Mouse (Mus musculus) liver, postnatal 0 days (tissue): Measurements from ENCODE around the gene Nxf1.

ENCODE experiments used
- CTCF ChIP-seq: sonication (generic); IDR thresholded peaks from 2 replicates; pipeline ENCODE4 v1.5.1; 2016; ENCODE audit warnings: antibody characterized with exemption, low read depth
- EP300 ChIP-seq: IDR thresholded peaks from 2 replicates; pipeline ENCODE4 v1.6.1; 2016; ENCODE audit warnings: antibody characterized with exemption, low read depth, mild to moderate bottlenecking

DNA sequence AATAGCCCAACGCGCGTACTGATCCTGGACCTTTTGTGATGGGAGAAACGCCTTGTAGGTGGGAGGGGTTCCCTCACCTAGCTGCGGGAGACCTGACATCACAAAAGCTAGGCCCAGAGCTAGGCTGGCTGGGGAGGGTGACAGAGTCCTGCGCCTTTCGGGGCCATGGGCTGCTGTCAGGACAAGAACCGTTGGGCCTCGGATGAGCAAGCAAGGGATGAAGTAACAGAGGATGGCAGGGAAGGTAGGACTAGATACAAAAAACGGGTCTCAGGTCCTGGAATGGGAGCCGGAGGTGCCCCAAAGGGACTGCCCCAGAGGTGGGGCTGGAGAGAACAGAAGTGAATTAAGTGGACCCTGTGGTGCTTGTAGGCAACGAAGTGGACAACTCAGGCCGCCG is 16.3 kb upstream of the Nxf1 start, which contains the start of gene 1700092M07Rik:
- no peak for TF ChIP-seq CTCF
- TF ChIP-seq EP300, result no peak
